Mouse (Mus musculus) ES-Bruce4 (cell line): ENCODE measurements around the gene Phip. TPM values are rescaled to one million over a fixed set of nuclear protein-coding genes. Genes with fewer than 3 reads are reported as not detected.

Experiments used
- H3K27ac ChIP-seq: 2 replicates; pipeline ENCODE4 v1.5.1; 2012; ENCODE audit warnings: low read length, inconsistent platforms; ENCODE audit not compliant: insufficient read depth
- H3K27me3 ChIP-seq: 2 replicates; pipeline ENCODE4 v1.6.1; 2012; ENCODE audit warnings: mild to moderate bottlenecking, low read length, inconsistent platforms; ENCODE audit not compliant: control insufficient read depth, poor library complexity, insufficient read depth, severe bottlenecking
- H3K36me3 ChIP-seq: 2 replicates; pipeline ENCODE4 v1.6.1; 2012; ENCODE audit warnings: inconsistent platforms, mild to moderate bottlenecking, low read length, moderate library complexity; ENCODE audit not compliant: control insufficient read depth, poor library complexity, insufficient read depth, severe bottlenecking
- H3K4me1 ChIP-seq: one replicate; pipeline ENCODE4 v1.8.1; 2011; ENCODE audit warnings: low read length; ENCODE audit not compliant: control insufficient read depth, insufficient read depth
- H3K4me3 ChIP-seq: 2 replicates; pipeline ENCODE4 v1.5.1; 2011; ENCODE audit warnings: low read depth, mild to moderate bottlenecking, low read length
- H3K9ac ChIP-seq: 2 replicates; pipeline ENCODE4 v1.6.1; 2012; ENCODE audit warnings: low read depth, mild to moderate bottlenecking, inconsistent platforms; ENCODE audit not compliant: poor library complexity, severe bottlenecking
- H3K9me3 ChIP-seq: replicated peaks from 2 replicates; pipeline ENCODE4 v1.6.1; 2012; ENCODE audit warnings: mild to moderate bottlenecking, low read length, inconsistent platforms; ENCODE audit not compliant: control insufficient read depth, poor library complexity, insufficient read depth, severe bottlenecking
- CTCF ChIP-seq: IDR thresholded peaks from one replicate; pipeline ENCODE4 v1.8.1; 2011; ENCODE audit warnings: low read depth, low read length
- EP300 ChIP-seq: IDR thresholded peaks from 2 replicates; pipeline ENCODE4 v1.6.1; 2011; ENCODE audit warnings: low read depth, low read length; ENCODE audit not compliant: insufficient read depth
- POLR2A ChIP-seq: IDR thresholded peaks from one replicate; pipeline ENCODE4 v1.8.1; 2011; ENCODE audit warnings: low read length; ENCODE audit not compliant: insufficient read depth
- polyA plus RNA-seq: library from polyadenylated mRNA; stranded (reverse); fragments of >200 nt; gene quantifications from 2 replicates; pipeline ENCODE4 v1.2.4, GENCODE M21; 2011; ENCODE audit warnings: low read depth; ENCODE audit not compliant: missing spikeins, insufficient read depth, insufficient read length

Gene Phip
- polyA plus RNA-seq, 1 experiment = 98.9 TPM

DNA sequence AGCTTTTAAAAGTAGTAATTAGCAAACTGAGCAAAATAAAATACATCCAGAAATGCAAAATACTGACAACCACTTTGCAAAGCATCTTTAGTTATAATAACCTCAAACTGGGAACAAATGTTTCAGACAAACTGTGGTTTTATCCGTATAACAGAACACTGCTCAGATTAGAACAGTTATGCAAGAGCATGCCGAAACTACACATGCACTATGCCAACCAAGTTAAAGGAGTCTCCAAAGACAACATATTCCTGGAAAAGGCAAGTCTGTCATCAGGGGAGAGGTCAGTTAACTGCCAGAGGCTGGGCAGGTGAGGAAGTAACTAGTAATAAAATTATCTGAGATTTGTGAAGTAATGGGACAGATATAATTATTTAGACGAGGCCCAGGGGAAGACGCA lies 132.6 kb downstream of the Phip start:
- no peak overlapping the region for H3K9ac ChIP-seq
- TF ChIP-seq CTCF = no peak
- no peak for TF ChIP-seq POLR2A
- no peak for TF ChIP-seq EP300
- no peaks in the 10 kb centered on the region for H3K27me3 ChIP-seq
- no peaks in the 10 kb centered on the region for H3K9me3 ChIP-seq
- H3K4me3 ChIP-seq = no peak overlapping the region
- H3K36me3 ChIP-seq = no peaks in the 10 kb centered on the region
- no peak overlapping the region for H3K27ac ChIP-seq
- no peaks in the 10 kb centered on the region for H3K4me1 ChIP-seq

GRCm38 (mm10) chr9:82835921-82836320 lies 139.4 kb downstream of the Phip start:
- H3K27me3 ChIP-seq = no peaks in the 10 kb centered on the region
- no peaks in the 10 kb centered on the region for H3K9me3 ChIP-seq
- H3K27ac ChIP-seq = no peak overlapping the region
- no peaks in the 10 kb centered on the region for H3K36me3 ChIP-seq
- TF ChIP-seq POLR2A = no peak
- no peak for TF ChIP-seq EP300
- TF ChIP-seq CTCF = no peak
- no peak overlapping the region for H3K4me3 ChIP-seq
- no peaks in the 10 kb centered on the region for H3K4me1 ChIP-seq
- H3K9ac ChIP-seq = no peak overlapping the region

DNA sequence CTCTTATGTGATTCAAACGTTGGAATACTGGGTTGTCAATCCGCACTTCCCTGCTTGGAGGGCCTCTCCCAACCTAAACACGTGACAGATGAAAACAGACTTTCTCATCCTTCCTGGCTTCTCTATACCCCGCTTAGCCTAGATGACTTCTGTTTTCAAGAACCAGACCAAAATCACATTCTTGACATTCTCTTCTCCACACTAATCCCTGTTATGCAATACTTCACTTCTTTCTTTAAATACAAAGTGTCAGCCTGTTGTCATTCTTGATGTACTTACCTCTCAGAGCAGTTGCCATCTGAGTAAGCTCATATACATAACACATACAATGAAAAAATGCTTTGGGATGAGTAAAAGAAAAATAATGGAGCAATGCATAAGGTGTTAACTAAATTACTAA lies 143.4 kb downstream of the Phip start:
- H3K9me3 ChIP-seq = no peaks in the 10 kb centered on the region
- H3K27me3 ChIP-seq = no peaks in the 10 kb centered on the region
- H3K4me3 ChIP-seq = no peak overlapping the region
- H3K27ac ChIP-seq = no peak overlapping the region
- no peak for TF ChIP-seq POLR2A
- TF ChIP-seq CTCF = no peak
- no peak for TF ChIP-seq EP300
- no peak overlapping the region for H3K9ac ChIP-seq
- H3K4me1 ChIP-seq = no peaks in the 10 kb centered on the region
- H3K36me3 ChIP-seq = no peaks in the 10 kb centered on the region

- no peak overlapping the region for H3K27ac ChIP-seq
- TF ChIP-seq CTCF (no peak), EP300 (0 out of 2 replicates have a peak, but pooled peaks have one; percentile 59)
- H3K36me3 ChIP-seq = no peaks in the 10 kb centered on the region
- peak overlapping the region; percentile 69 for H3K9ac ChIP-seq
- no peaks in the 10 kb centered on the region for H3K27me3 ChIP-seq
- no peaks in the 10 kb centered on the region for H3K4me1 ChIP-seq
- H3K4me3 ChIP-seq = peak overlapping the region; percentile 86
- H3K9me3 ChIP-seq = no peaks in the 10 kb centered on the region
These were observed 145.5 kb downstream of the Phip start for GRCm38 (mm10) chr9:82829693-82830430.

- no peaks in the 10 kb centered on the region for H3K4me1 ChIP-seq
- H3K36me3 ChIP-seq = no peaks in the 10 kb centered on the region
- H3K9ac ChIP-seq = peak within 1 kb of the TSS; percentile 69
- H3K27me3 ChIP-seq = no peaks in the 10 kb centered on the region
- no peak within 1 kb of the TSS for H3K27ac ChIP-seq
- TF ChIP-seq POLR2A (no peak), EP300 (no peak), CTCF (no peak)
- H3K4me3 ChIP-seq = peak within 1 kb of the TSS; percentile 86
- no peaks in the 10 kb centered on the region for H3K9me3 ChIP-seq
These were observed 146.2 kb downstream of the Phip start, which contains the start of gene Irak1bp1 for GRCm38 (mm10) chr9:82829007-82829689. Gene Irak1bp1, plus strand, starts transcription at chr9:82829540.

- H3K27ac ChIP-seq = no peak overlapping the region
- no peaks in the 10 kb centered on the region for H3K4me1 ChIP-seq
- H3K4me3 ChIP-seq = no peak overlapping the region
- no peaks in the 10 kb centered on the region for H3K36me3 ChIP-seq
- H3K27me3 ChIP-seq = no peaks in the 10 kb centered on the region
- no peak overlapping the region for H3K9ac ChIP-seq
- no peak for TF ChIP-seq EP300
- peak; percentile 50 for TF ChIP-seq CTCF
- H3K9me3 ChIP-seq = no peaks in the 10 kb centered on the region
These were observed 148.9 kb downstream of the Phip start for GRCm38 (mm10) chr9:82826426-82826825.

Other genes with a start within 250 kb of the Phip start
- gene Irak1bp1, start 146.0 kb downstream of the Phip start, polyA plus RNA-seq = 10.3 and 11.5 TPM in 2 replicates
- gene Hmgn3, start 171.2 kb upstream of the Phip start, polyA plus RNA-seq = 26.7 and 30.3 TPM in 2 replicates